Comparison of ENCODE assay signal across 20 mouse cellular contexts in the genomic region with DNA sequence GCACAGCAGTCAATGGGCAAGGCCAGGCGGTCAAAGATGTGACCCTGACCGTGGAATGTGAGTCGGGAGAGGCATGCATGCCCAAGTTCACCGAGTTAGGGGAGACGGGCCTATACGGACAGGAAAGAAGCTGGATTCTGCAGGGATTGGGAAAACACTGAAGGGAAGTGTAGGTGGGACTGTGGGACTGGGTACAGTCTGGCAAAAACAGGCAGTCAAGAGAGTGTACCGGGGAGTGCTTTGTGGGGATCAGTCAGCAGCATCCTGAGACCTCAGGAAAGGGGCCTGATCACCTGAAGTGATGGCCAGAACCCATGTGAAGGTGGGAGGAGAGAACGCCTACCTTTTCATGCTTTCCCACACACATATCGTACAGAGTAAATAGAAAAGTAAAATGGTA. TPM values are rescaled to one million over a fixed set of nuclear protein-coding genes. Genes with fewer than 3 reads are reported as not detected.
DNase-seq lines count a peak whose midpoint lies in the region; ATAC-seq and TF ChIP-seq lines count a peak whose summit lies in the region.
"Had no signal": no experiment of that assay in that cellular context is flagged by ENCODE, and none has a peak within 500 bp of the region (broad histone marks: within the 10 kb centered on the region; RNA-seq: fewer than 3 reads in every experiment).

No protein-coding gene starts in this region.

- H3K4me1 ChIP-seq in megakaryocyte, embryonic 14.5 days, result peaks cover 80% of the 10 kb centered on the region
- H3K4me1 ChIP-seq in ES-Bruce4 (ENCODE audit: control insufficient read depth, insufficient read depth, low read length), result no peaks in the 10 kb centered on the region
- peaks cover 70% of the 10 kb centered on the region for H3K4me1 ChIP-seq in embryonic facial prominence, embryonic 10.5 days
- H3K4me1 ChIP-seq in limb, embryonic 10.5 days, result peaks cover 65% of the 10 kb centered on the region
- H3K4me1 ChIP-seq in heart, embryonic 10.5 days, result peaks cover 66% of the 10 kb centered on the region

- H3K36me3 ChIP-seq in megakaryocyte, embryonic 14.5 days (replicated peaks; ENCODE audit: low read length), result no peaks in the 10 kb centered on the region
- no peaks in the 10 kb centered on the region for H3K36me3 ChIP-seq in ES-Bruce4 (ENCODE audit: control insufficient read depth, insufficient read depth, low read length, poor library complexity, severe bottlenecking)
- H3K36me3 ChIP-seq in embryonic facial prominence, embryonic 10.5 days (replicated peaks), result no peaks in the 10 kb centered on the region
- no peaks in the 10 kb centered on the region for H3K36me3 ChIP-seq in limb, embryonic 10.5 days
- no peaks in the 10 kb centered on the region for H3K36me3 ChIP-seq in heart, embryonic 10.5 days
- H3K36me3 ChIP-seq: kidney, embryonic 15.5 days; limb, embryonic 15.5 days had no signal

- H3K27ac ChIP-seq in ES-Bruce4 (ENCODE audit: insufficient read depth, low read length), result no peak overlapping the region
- no peak overlapping the region for H3K27ac ChIP-seq in embryonic facial prominence, embryonic 10.5 days (replicated peaks)
- H3K27ac ChIP-seq in limb, embryonic 10.5 days, result no peak overlapping the region
- H3K27ac ChIP-seq in heart, embryonic 10.5 days, result no peak overlapping the region
- H3K27ac ChIP-seq: kidney, embryonic 15.5 days; limb, embryonic 15.5 days had no signal

- H3K9me3 ChIP-seq in megakaryocyte, embryonic 14.5 days, result peaks cover 23% of the 10 kb centered on the region
- H3K9me3 ChIP-seq in ES-Bruce4 (replicated peaks; ENCODE audit: control insufficient read depth, insufficient read depth, low read length, poor library complexity, severe bottlenecking), result no peaks in the 10 kb centered on the region
- H3K9me3 ChIP-seq in embryonic facial prominence, embryonic 10.5 days, result peaks cover 3% of the 10 kb centered on the region; the same call in 1 of the 2 replicates
- no peaks in the 10 kb centered on the region; the same call in 1 of the 2 replicates for H3K9me3 ChIP-seq in limb, embryonic 10.5 days (replicated peaks)
- no peaks in the 10 kb centered on the region for H3K9me3 ChIP-seq in heart, embryonic 10.5 days
- H3K9me3 ChIP-seq: kidney, embryonic 15.5 days; limb, embryonic 15.5 days had no signal

- TF ChIP-seq EP300 in ES-Bruce4 (IDR thresholded peaks at IDR 0.05; ENCODE audit: insufficient read depth, low read depth, low read length), result no peak

- no peak for TF ChIP-seq POLR2A in ES-Bruce4 (IDR thresholded peaks at IDR 0.05; ENCODE audit: insufficient read depth, low read length)

- H3K4me3 ChIP-seq in megakaryocyte, embryonic 14.5 days (replicated peaks), result peak overlapping the region; percentile 85
- peak overlapping the region; percentile 18 for H3K4me3 ChIP-seq in ES-Bruce4 (ENCODE audit: low read depth, low read length)
- H3K4me3 ChIP-seq in embryonic facial prominence, embryonic 10.5 days, result 0 out of 2 replicates have a peak overlapping the region, but pooled peaks have one; percentile 2
- H3K4me3 ChIP-seq in limb, embryonic 10.5 days, result 0 out of 2 replicates have a peak overlapping the region, but pooled peaks have one; percentile 16
- no peak overlapping the region for H3K4me3 ChIP-seq in heart, embryonic 10.5 days
- H3K4me3 ChIP-seq: limb, embryonic 15.5 days had no signal

- no peak for DNase-seq in embryonic facial prominence, embryonic 10.5 days (ENCODE audit: low spot score)
- DNase-seq in limb, embryonic 10.5 days (ENCODE audit: low spot score), result no peak
- DNase-seq in heart, embryonic 10.5 days (ENCODE audit: low spot score), result no peak
- DNase-seq: adrenal gland, postnatal 25 days; cerebellum, adult 9-10 months; gastrocnemius, postnatal 36 days; liver, postnatal 0 days; lung, postnatal 4 days; right cerebral cortex, postnatal 4 days; thymus, adult 2 months had no signal

- TF ChIP-seq CTCF in ES-Bruce4 (IDR thresholded peaks at IDR 0.05; ENCODE audit: low read depth, low read length), result no peak

- 13% methylated on average over 9 of the region's 9 CpGs for WGBS in embryonic facial prominence, embryonic 10.5 days
- WGBS in limb, embryonic 10.5 days, result 16% methylated on average over 9 of the region's 9 CpGs
- 24% methylated on average over 9 of the region's 9 CpGs for WGBS in heart, embryonic 10.5 days

- H3K27me3 ChIP-seq in megakaryocyte, embryonic 14.5 days (replicated peaks), result peaks cover 85% of the 10 kb centered on the region
- H3K27me3 ChIP-seq in ES-Bruce4 (ENCODE audit: control insufficient read depth, insufficient read depth, low read length, poor library complexity, severe bottlenecking), result no peaks in the 10 kb centered on the region; the same call in 1 of the 2 replicates
- peaks cover 100% of the 10 kb centered on the region for H3K27me3 ChIP-seq in embryonic facial prominence, embryonic 10.5 days (replicated peaks; ENCODE audit: low read depth, poor library complexity, severe bottlenecking)
- H3K27me3 ChIP-seq in limb, embryonic 10.5 days (ENCODE audit: low read depth, poor library complexity, severe bottlenecking), result peaks cover 98% of the 10 kb centered on the region
- peaks cover 93% of the 10 kb centered on the region for H3K27me3 ChIP-seq in heart, embryonic 10.5 days (ENCODE audit: insufficient read depth, poor library complexity, severe bottlenecking)

- ATAC-seq in megakaryocyte, adult 5-6 weeks (ENCODE audit: poor library complexity, severe bottlenecking), result no peak
- no peak for ATAC-seq in granulocyte monocyte progenitor cell, adult 5-6 weeks (replicated peaks; ENCODE audit: poor library complexity, severe bottlenecking)
- ATAC-seq: CD4-positive, CD25-positive, alpha-beta regulatory T cell, adult 4 months; liver, postnatal 0 days had no signal

- no peak overlapping the region for H3K9ac ChIP-seq in ES-Bruce4 (ENCODE audit: low read depth, poor library complexity, severe bottlenecking)
- H3K9ac ChIP-seq: kidney, embryonic 15.5 days; limb, embryonic 15.5 days; liver, postnatal 0 days had no signal

RNA-seq across cellular contexts. Expression of a gene that starts 3.7 kb away (rescaled TPM):
- polyA plus RNA-seq in megakaryocyte, embryonic 14.5 days (2012; ENCODE audit: insufficient read depth, low replicate concordance), result 3.0 and 9.9 TPM in 2 replicates
- total RNA-seq in megakaryocyte, adult 5-6 weeks (2015), result not detected in 2 replicates
- total RNA-seq in megakaryocyte, adult 5-6 weeks (2017), result not detected in 2 replicates
- 0.94 and 1.3 TPM in 2 replicates for polyA plus RNA-seq in ES-Bruce4 (2011; ENCODE audit: insufficient read depth, insufficient read length, low read depth, missing spikeins)
- not detected in 2 replicates for polyA plus RNA-seq in embryonic facial prominence, embryonic 10.5 days (2016; fragmentation: Nextera tagmentation; extraction: Ambion mirVana)
- polyA plus RNA-seq in limb, embryonic 10.5 days (2016; fragmentation: Nextera tagmentation; extraction: Ambion mirVana), result 0.05 TPM in 1 of 2 replicates, not detected in the other
- 0.36 TPM in 1 of 2 replicates, not detected in the other for total RNA-seq in granulocyte monocyte progenitor cell, adult 5-6 weeks (2014; fragmentation: Nextera tagmentation)
- total RNA-seq in granulocyte monocyte progenitor cell, adult 5-6 weeks (2017), result 0.04 TPM in 1 of 2 replicates, not detected in the other
- 0.06 and 0.09 TPM in 2 replicates for polyA plus RNA-seq in heart, embryonic 10.5 days (2016; fragmentation: Nextera tagmentation; extraction: Ambion mirVana)
- total RNA-seq: gastrocnemius, postnatal 36 days; hematopoietic stem cell, adult 5-6 weeks had no signal
- polyA plus RNA-seq: heart, embryonic 14.5 days had no signal

RNA-seq across cellular contexts. Expression of a gene that starts 6.4 kb away (rescaled TPM):
- polyA plus RNA-seq in megakaryocyte, embryonic 14.5 days (2012; ENCODE audit: insufficient read depth, low replicate concordance), result 5.3 and 7.9 TPM in 2 replicates
- total RNA-seq in megakaryocyte, adult 5-6 weeks (2015), result 0.91 and 1.1 TPM in 2 replicates
- total RNA-seq in megakaryocyte, adult 5-6 weeks (2017), result 0.44 and 2.4 TPM in 2 replicates
- 1.3 TPM in 1 of 2 replicates, not detected in the other for polyA plus RNA-seq in ES-Bruce4 (2011; ENCODE audit: insufficient read depth, insufficient read length, low read depth, missing spikeins)
- 3.8 and 5.1 TPM in 2 replicates for polyA plus RNA-seq in embryonic facial prominence, embryonic 10.5 days (2016; fragmentation: Nextera tagmentation; extraction: Ambion mirVana)
- polyA plus RNA-seq in limb, embryonic 10.5 days (2016; fragmentation: Nextera tagmentation; extraction: Ambion mirVana), result 5.1 and 5.4 TPM in 2 replicates
- total RNA-seq in granulocyte monocyte progenitor cell, adult 5-6 weeks (2014; fragmentation: Nextera tagmentation), result 2.1 and 2.3 TPM in 2 replicates
- total RNA-seq in granulocyte monocyte progenitor cell, adult 5-6 weeks (2017), result 0.31 and 1.2 TPM in 2 replicates
- polyA plus RNA-seq in heart, embryonic 10.5 days (2016; fragmentation: Nextera tagmentation; extraction: Ambion mirVana), result 15.2 and 19.9 TPM in 2 replicates

RNA-seq across cellular contexts. Expression of a gene that starts 19.8 kb away (rescaled TPM):
- polyA plus RNA-seq in megakaryocyte, embryonic 14.5 days (2012; ENCODE audit: insufficient read depth, low replicate concordance), result 8.8 and 10.8 TPM in 2 replicates
- 9.6 and 15.3 TPM in 2 replicates for total RNA-seq in megakaryocyte, adult 5-6 weeks (2015)
- total RNA-seq in megakaryocyte, adult 5-6 weeks (2017), result 19.5 and 20.5 TPM in 2 replicates
- 24.9 and 25.7 TPM in 2 replicates for polyA plus RNA-seq in ES-Bruce4 (2011; ENCODE audit: insufficient read depth, insufficient read length, low read depth, missing spikeins)
- polyA plus RNA-seq in embryonic facial prominence, embryonic 10.5 days (2016; fragmentation: Nextera tagmentation; extraction: Ambion mirVana), result 5.9 and 6.0 TPM in 2 replicates
- 6.2 and 7.6 TPM in 2 replicates for polyA plus RNA-seq in limb, embryonic 10.5 days (2016; fragmentation: Nextera tagmentation; extraction: Ambion mirVana)
- 11.6 and 14.7 TPM in 2 replicates for total RNA-seq in granulocyte monocyte progenitor cell, adult 5-6 weeks (2014; fragmentation: Nextera tagmentation)
- total RNA-seq in granulocyte monocyte progenitor cell, adult 5-6 weeks (2017), result 5.9 and 8.0 TPM in 2 replicates
- 7.7 and 9.7 TPM in 2 replicates for polyA plus RNA-seq in heart, embryonic 10.5 days (2016; fragmentation: Nextera tagmentation; extraction: Ambion mirVana)

RNA-seq across cellular contexts. Expression of a gene that starts 31.3 kb away (rescaled TPM):
- 3.6 TPM in 1 of 2 replicates, not detected in the other for polyA plus RNA-seq in megakaryocyte, embryonic 14.5 days (2012; ENCODE audit: insufficient read depth, low replicate concordance)
- 1.2 TPM in 1 of 2 replicates, not detected in the other for total RNA-seq in megakaryocyte, adult 5-6 weeks (2015)
- not detected in 2 replicates for total RNA-seq in megakaryocyte, adult 5-6 weeks (2017)
- 2.5 TPM in 1 of 2 replicates, not detected in the other for polyA plus RNA-seq in ES-Bruce4 (2011; ENCODE audit: insufficient read depth, insufficient read length, low read depth, missing spikeins)
- 0.70 and 1.8 TPM in 2 replicates for polyA plus RNA-seq in embryonic facial prominence, embryonic 10.5 days (2016; fragmentation: Nextera tagmentation; extraction: Ambion mirVana)
- polyA plus RNA-seq in limb, embryonic 10.5 days (2016; fragmentation: Nextera tagmentation; extraction: Ambion mirVana), result 0.61 and 2.5 TPM in 2 replicates
- total RNA-seq in granulocyte monocyte progenitor cell, adult 5-6 weeks (2014; fragmentation: Nextera tagmentation), result 6.2 TPM in 1 of 2 replicates, not detected in the other
- total RNA-seq in granulocyte monocyte progenitor cell, adult 5-6 weeks (2017), result not detected in 2 replicates
- 1.0 and 1.9 TPM in 2 replicates for polyA plus RNA-seq in heart, embryonic 10.5 days (2016; fragmentation: Nextera tagmentation; extraction: Ambion mirVana)
- total RNA-seq: adrenal gland, postnatal 25 days; gastrocnemius, postnatal 36 days; hematopoietic stem cell, adult 5-6 weeks; layer of hippocampus, adult 18-20 months had no signal
- polyA plus RNA-seq: limb, embryonic 15.5 days had no signal

RNA-seq across cellular contexts. Expression of a gene that starts 33.0 kb away (rescaled TPM):
- polyA plus RNA-seq in megakaryocyte, embryonic 14.5 days (2012; ENCODE audit: insufficient read depth, low replicate concordance), result 62.4 and 63.4 TPM in 2 replicates
- 47.3 and 63.6 TPM in 2 replicates for total RNA-seq in megakaryocyte, adult 5-6 weeks (2015)
- 44.5 and 50.3 TPM in 2 replicates for total RNA-seq in megakaryocyte, adult 5-6 weeks (2017)
- 45.1 and 50.9 TPM in 2 replicates for polyA plus RNA-seq in ES-Bruce4 (2011; ENCODE audit: insufficient read depth, insufficient read length, low read depth, missing spikeins)
- polyA plus RNA-seq in embryonic facial prominence, embryonic 10.5 days (2016; fragmentation: Nextera tagmentation; extraction: Ambion mirVana), result 154 and 161 TPM in 2 replicates
- polyA plus RNA-seq in limb, embryonic 10.5 days (2016; fragmentation: Nextera tagmentation; extraction: Ambion mirVana), result 177 and 190 TPM in 2 replicates
- total RNA-seq in granulocyte monocyte progenitor cell, adult 5-6 weeks (2014; fragmentation: Nextera tagmentation), result 44.8 and 73.4 TPM in 2 replicates
- total RNA-seq in granulocyte monocyte progenitor cell, adult 5-6 weeks (2017), result 44.5 and 46.0 TPM in 2 replicates
- 157 and 162 TPM in 2 replicates for polyA plus RNA-seq in heart, embryonic 10.5 days (2016; fragmentation: Nextera tagmentation; extraction: Ambion mirVana)
